Mouse (Mus musculus) E14TG2a.4 (cell line): ENCODE measurements around the gene Tmco1.
"Not testable (repeated sequence)": the region's sequence is repeated elsewhere in the genome, so short reads cannot be mapped to it uniquely, and the experiment has no call there.

Source experiments
- H3K27me3 ChIP-seq: 2 replicates; pipeline ENCODE4 v1.6.1; 2014; ENCODE audit warnings: low read length, control low read depth; ENCODE audit not compliant: insufficient read depth
- H3K36me3 ChIP-seq: 2 replicates; pipeline ENCODE4 v1.6.1; 2014; ENCODE audit warnings: low read length, control low read depth; ENCODE audit not compliant: insufficient read depth
- H3K4me1 ChIP-seq: replicated peaks from 2 replicates; pipeline ENCODE4 v1.6.1; 2014; ENCODE audit warnings: low read depth, low read length, control low read depth
- H3K4me3 ChIP-seq: replicated peaks from 2 replicates; pipeline ENCODE4 v1.5.1; 2014; ENCODE audit warnings: mild to moderate bottlenecking, low read length
- H3K9me3 ChIP-seq: 2 replicates; pipeline ENCODE4 v1.6.1; 2014; ENCODE audit warnings: low read length, control low read depth
- CTCF ChIP-seq: conservative IDR thresholded peaks from 2 replicates; pipeline ENCODE4 v1.5.1; 2014; ENCODE audit warnings: low read length
- NANOG ChIP-seq: IDR thresholded peaks from 2 replicates; pipeline ENCODE4 v1.6.1; 2014; ENCODE audit warnings: borderline replicate concordance, low read length, mixed read lengths
- POU5F1 ChIP-seq: IDR thresholded peaks from 2 replicates; pipeline ENCODE4 v1.6.1; 2014; ENCODE audit warnings: low read length, borderline replicate concordance

The Tmco1 gene

DNA sequence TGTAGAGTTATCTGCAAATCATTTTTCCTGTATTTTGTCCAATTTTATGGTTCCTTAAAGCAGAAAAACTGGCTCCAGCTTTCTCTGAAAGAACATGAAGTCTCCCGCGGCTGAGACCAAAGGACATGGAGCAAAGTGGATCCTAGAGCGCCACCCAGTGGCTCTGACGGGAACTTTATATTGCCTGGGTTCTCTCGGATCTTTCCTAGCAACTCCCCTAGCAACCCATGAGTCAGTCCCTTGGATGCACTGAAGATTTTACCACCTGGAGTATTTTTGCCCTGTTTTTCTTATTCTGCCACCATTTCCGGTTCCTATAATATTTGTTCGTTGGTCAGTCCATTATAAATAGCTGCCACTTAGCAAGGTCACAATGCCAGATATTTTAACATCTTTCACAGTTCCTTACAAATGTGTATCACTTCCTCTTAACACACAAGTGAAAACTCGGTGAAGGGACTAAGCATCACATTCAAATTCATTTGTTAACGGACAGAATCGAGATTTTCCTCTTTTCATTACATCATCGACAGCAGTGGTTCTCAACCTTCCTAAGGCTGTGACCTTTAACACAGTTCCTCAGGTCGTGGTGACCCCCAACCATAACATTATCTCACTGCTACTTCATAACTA is 29.4 kb downstream of the Tmco1 start:
- TF ChIP-seq POU5F1 (no peak), NANOG (no peak), CTCF (peak; percentile 88)
- Histone ChIP-seq H3K27me3 (peaks cover 28% of the 10 kb centered on the region), H3K4me3 (no peak overlapping the region), H3K9me3 (no peaks in the 10 kb centered on the region), H3K36me3 (peaks cover 14% of the 10 kb centered on the region), H3K4me1 (peaks cover 10% of the 10 kb centered on the region; the same call in 1 of the 2 replicates)

DNA sequence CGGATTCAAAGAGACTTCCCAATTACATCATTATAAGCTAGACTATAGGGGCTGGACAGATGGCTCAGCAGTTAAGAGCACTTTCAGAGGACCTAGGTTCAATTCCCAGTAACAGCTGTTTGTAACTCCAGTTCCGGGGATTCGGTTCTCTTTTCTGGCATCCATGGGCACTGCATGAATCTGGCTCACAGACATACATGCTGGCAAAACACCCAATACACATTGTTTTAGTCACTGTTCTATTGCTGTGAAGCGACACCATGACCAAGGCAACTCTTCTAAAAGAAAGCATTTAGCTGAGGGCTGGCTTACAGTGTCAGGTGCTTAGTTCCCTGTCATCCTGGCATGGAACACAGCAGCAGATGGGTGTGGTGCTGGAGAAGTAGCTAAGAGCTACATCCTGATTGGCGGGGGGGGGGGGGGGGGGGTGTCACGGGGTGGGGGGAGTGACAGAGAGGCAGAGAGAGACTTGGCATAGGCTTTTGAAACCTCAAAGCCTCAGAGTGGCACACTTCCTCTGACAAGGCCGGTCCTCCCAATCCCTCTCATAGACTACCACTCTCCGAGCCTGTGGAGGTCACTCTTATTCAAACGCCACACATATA is 31.1 kb downstream of the Tmco1 start:
- H3K36me3 ChIP-seq: no peaks in the 10 kb centered on the region
- TF ChIP-seq NANOG: no peak
- TF ChIP-seq POU5F1: no peak
- TF ChIP-seq CTCF: no peak
- H3K9me3 ChIP-seq: no peaks in the 10 kb centered on the region
- no peak overlapping the region for H3K4me3 ChIP-seq
- H3K27me3 ChIP-seq: peaks cover 38% of the 10 kb centered on the region
- peaks cover 10% of the 10 kb centered on the region; the same call in 1 of the 2 replicates for H3K4me1 ChIP-seq

DNA sequence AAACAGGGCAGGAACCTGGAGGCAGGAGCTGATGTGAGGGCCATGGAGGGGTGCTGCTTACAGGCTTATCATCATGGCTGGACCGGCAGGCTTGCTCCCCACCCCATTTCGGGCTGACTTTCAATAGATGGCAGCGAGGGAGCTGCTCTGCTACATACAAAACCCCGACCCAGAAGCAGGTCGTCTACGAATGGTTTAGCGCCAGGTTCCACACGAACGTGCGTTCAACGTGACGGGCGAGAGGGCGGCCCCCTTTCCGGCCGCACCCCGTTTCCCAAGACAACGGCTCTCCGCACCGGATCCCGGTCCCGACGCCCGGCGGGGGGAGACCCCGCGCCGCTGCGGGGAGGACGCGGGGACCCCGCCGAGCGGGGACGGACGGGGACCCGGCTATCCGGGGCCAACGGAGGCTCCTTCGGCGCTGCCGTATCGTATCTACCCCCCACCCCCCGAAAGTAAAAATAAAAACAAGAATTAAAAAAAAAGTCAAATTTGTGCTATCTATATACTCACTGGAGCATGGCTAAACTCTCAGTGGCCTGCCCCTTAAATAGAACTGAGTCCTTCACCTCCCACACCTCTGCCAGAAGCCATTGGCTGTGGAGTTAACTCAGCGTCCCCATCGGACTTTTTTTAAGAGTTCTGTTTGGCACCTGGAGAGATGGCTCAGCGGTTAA is 32.1 kb downstream of the Tmco1 start:
- no peak for TF ChIP-seq POU5F1
- no peak for TF ChIP-seq CTCF
- TF ChIP-seq NANOG: no peak
- no peaks in the 10 kb centered on the region for H3K9me3 ChIP-seq
- H3K27me3 ChIP-seq: peaks cover 38% of the 10 kb centered on the region
- no peaks in the 10 kb centered on the region for H3K36me3 ChIP-seq
- H3K4me3 ChIP-seq: peak overlapping the region; percentile 71
- peaks cover 10% of the 10 kb centered on the region; the same call in 1 of the 2 replicates for H3K4me1 ChIP-seq

DNA sequence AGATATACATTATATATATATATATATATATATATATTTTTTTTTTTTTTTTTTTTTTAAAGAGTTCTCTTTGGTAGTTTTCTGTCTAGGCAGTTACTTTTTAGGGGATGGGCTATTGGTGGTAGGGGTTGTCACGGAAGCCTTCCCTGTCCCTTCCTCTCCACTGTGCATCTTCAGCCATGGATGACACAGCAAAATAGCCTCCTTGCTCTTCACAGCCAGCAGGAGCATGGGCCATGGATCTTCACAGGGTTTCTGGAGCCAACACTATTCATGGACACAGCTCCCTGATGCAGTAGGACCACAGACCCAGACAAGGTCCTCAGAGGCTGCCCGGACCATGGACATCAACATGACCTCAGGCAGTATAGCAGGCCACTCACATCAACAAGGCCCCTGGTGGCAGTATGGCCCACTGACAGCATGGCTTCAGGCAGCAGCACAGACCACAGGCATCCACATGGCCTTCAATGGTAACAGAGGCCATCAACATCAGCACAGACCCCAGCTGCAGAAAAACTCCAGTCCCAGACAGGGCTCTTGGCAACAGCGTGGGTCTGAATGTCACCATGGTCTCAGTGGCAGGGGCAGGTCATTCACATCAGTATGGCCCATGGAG is 32.8 kb downstream of the Tmco1 start:
- Histone ChIP-seq H3K27me3 (peaks cover 38% of the 10 kb centered on the region), H3K4me3 (no peak overlapping the region), H3K36me3 (no peaks in the 10 kb centered on the region), H3K4me1 (peaks cover 10% of the 10 kb centered on the region; the same call in 1 of the 2 replicates), H3K9me3 (no peaks in the 10 kb centered on the region)
- TF ChIP-seq NANOG: no peak
- TF ChIP-seq POU5F1: no peak
- TF ChIP-seq CTCF: no peak

DNA sequence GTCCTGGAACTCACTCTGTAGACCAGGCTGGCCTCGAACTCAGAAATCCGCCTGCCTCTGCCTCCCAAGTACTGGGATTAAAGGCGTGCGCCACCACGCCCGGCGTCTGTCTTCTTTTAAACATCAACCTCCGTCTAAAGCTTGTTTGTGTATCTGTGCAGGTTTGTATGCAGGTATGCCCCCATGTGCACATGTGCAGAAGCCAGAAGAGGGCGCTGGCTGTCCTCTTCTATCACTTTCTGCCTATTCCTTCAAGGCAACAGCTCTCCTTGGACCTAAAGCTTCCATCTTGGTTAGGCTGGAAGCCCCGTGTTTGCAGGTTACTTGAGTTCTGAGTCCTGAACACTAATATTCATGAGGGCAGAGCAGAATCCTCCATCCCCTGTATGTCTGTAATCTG is 34.7 kb downstream of the Tmco1 start:
- TF ChIP-seq NANOG (no peak), CTCF (peak; percentile 41)
- no peaks in the 10 kb centered on the region for H3K9me3 ChIP-seq
- H3K27me3 ChIP-seq: peaks cover 38% of the 10 kb centered on the region
- no peak overlapping the region for H3K4me3 ChIP-seq
- H3K4me1 ChIP-seq: peaks cover 10% of the 10 kb centered on the region; the same call in 1 of the 2 replicates
- H3K36me3 ChIP-seq: no peaks in the 10 kb centered on the region

DNA sequence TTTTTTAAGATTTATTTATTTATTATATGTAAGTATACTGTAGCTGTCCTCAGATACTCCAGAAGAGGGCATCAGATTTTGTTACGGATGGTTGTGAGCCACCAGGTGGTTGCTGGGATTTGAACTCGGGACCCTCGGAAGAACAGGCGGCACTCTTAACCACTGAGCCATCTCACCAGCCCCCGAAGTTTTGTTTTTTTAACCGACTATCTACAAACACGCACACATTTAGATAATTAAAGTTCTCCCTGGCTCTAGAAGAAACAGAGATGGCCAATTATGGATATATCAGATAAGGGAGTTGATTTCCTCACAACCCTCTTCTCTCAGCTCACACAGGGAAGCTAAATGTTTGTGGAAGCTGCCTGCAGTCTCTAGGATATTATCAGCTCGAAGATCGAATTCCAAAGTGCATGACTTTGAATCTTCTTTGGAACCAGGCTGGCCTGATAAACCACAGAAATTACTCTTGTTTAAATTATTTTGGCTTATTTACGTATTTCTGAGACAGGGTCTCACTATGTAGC is 37.9 kb downstream of the Tmco1 start:
- H3K4me1 ChIP-seq, H3K36me3 ChIP-seq, H3K4me3 ChIP-seq, H3K9me3 ChIP-seq: not testable (repeated sequence)
- peaks cover 21% of the 10 kb centered on the region for H3K27me3 ChIP-seq

DNA sequence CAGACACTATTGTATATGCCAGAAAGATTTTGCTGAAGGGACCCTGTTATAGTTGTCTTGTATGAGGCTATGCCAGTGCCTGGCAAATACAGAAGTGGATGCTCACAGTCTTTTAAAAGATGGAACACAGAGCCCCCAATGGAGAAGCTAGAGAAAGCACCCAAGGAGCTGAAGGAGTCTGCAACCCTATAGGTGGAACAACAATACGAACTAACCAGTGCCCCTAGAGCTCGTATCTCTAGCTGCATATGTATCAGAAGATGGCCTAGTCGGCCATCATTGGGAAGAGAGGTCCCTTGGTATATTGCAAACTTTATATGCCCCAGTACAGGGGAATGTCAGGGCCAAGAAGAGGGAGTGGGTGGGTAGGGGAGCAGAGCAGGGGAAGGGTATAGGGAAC is 41.0 kb downstream of the Tmco1 start:
- peaks cover 20% of the 10 kb centered on the region for H3K36me3 ChIP-seq
- H3K9me3 ChIP-seq, H3K4me1 ChIP-seq: not testable (repeated sequence)

DNA sequence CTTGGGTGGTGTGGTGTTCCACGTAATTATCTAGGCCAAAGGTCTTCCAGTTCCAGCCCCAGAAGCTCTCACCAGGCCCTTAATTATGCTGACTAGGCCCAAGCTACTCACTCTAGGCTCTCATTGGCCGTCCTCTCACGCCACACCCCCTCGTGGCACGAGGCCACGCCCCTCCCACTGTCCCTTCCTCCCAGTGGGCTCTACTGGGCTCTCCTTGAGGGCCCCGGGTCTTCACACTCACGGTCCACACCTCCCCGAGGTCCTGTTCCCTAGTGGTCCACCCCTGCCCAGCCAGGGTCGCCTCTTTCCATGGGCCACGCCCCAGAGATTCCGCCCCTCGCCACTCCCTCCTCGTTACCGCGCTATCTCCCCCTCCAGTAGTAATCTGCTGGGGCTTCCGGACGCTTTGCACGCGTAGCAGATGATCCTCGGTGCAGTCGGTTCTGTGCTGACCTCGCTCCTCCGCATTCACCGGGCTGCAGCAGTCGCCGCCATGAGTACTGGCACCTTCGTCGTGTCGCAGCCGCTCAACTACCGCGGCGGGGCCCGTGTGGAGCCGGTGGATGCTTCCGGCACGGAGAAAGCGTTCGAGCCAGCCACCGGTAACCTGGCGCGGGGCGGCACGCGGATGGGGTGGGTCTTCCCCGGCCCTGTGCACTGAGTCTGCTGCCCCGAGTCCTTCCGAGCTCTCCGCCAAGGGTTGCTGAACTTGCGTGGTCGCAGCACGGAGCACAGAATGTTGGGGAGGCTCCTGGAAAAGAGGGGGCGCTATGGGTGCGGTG is 41.8 kb downstream of the Tmco1 start, which contains the start of gene Aldh9a1:
Aldh9a1 (plus strand) TSS at position 177 of the 782 bp plus-strand sequence.
- peaks cover 28% of the 10 kb centered on the region for H3K36me3 ChIP-seq
- peaks cover 3% of the 10 kb centered on the region; the same call in 1 of the 2 replicates for H3K27me3 ChIP-seq
- no peaks in the 10 kb centered on the region for H3K9me3 ChIP-seq
- TF ChIP-seq POU5F1 (peak; percentile 17; the same call in 1 of the 2 replicates), CTCF (no peak), NANOG (0 out of 2 replicates have a peak, but pooled peaks have one; percentile 7)
- peaks cover 10% of the 10 kb centered on the region for H3K4me1 ChIP-seq
- H3K4me3 ChIP-seq: peak within 1 kb of the TSS; percentile 90

More for the DNA sequence above, 41.0 kb downstream of the Tmco1 start:
- H3K4me3 ChIP-seq, H3K27me3 ChIP-seq: not testable (repeated sequence)
